9 mouse cellular contexts compared by ENCODE assay signal in the genomic region with DNA sequence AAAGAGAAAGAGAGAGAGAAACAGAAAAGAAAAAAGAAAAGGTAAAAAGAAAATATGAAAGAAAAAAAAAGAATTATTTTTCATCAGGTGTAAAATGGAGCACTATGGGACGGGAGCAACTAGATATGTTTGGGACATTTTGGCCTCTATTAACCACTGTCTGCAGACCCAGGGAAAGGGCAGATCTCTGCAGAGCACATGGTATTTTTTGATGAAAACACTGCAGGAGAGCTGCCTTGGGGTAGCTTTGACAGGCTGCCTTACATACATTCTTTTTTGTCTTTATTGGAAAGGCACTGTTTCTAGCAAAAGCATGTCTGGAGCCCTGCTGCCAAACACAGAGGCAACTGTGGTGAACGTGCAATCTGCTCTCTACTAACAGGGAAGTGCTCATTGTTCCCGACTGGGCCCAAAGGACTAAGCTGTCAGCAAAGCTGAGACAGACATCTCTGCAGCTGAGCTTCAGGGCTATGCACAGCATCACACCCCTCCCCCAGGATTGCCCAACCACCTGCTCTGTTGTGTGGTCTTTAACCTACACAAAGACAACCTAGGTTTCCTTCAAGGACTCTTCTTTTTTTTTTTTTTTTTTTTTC.
DNase-seq lines count a peak whose midpoint lies in the region; ATAC-seq and TF ChIP-seq lines count a peak whose summit lies in the region.
"Had no signal": no experiment of that assay in that cellular context is flagged by ENCODE, and none has a peak within 500 bp of the region (broad histone marks: within the 10 kb centered on the region; RNA-seq: fewer than 3 reads in every experiment).

No protein-coding gene starts in this region.

- no peak for TF ChIP-seq CTCF in left cerebral cortex, adult 2 months (IDR thresholded peaks at IDR 0.05)
- no peak for TF ChIP-seq CTCF in stomach, postnatal 0 days (IDR thresholded peaks at IDR 0.05; ENCODE audit: low read depth)

- H3K27me3 ChIP-seq in hindbrain, embryonic 12.5 days = no peaks in the 10 kb centered on the region
- H3K27me3 ChIP-seq in midbrain, embryonic 11.5 days (ENCODE audit: control insufficient read depth, insufficient read depth, low read length) = no peaks in the 10 kb centered on the region
- H3K27me3 ChIP-seq in stomach, postnatal 0 days (ENCODE audit: control insufficient read depth, insufficient read depth, low read length) = no peaks in the 10 kb centered on the region
- H3K27me3 ChIP-seq: embryonic facial prominence, embryonic 13.5 days had no signal

- no peaks in the 10 kb centered on the region for H3K36me3 ChIP-seq in hindbrain, embryonic 12.5 days
- no peaks in the 10 kb centered on the region for H3K36me3 ChIP-seq in midbrain, embryonic 11.5 days (ENCODE audit: control insufficient read depth, insufficient read depth, low read length)
- H3K36me3 ChIP-seq in stomach, postnatal 0 days (ENCODE audit: control insufficient read depth, insufficient read depth, low read length) = no peaks in the 10 kb centered on the region
- H3K36me3 ChIP-seq: embryonic facial prominence, embryonic 13.5 days had no signal

- no peak overlapping the region for H3K27ac ChIP-seq in hindbrain, embryonic 12.5 days
- no peak overlapping the region for H3K27ac ChIP-seq in midbrain, embryonic 11.5 days (ENCODE audit: low read depth, low read length)
- no peak overlapping the region for H3K27ac ChIP-seq in left cerebral cortex, adult 2 months
- H3K27ac ChIP-seq in stomach, postnatal 0 days (replicated peaks) = no peak overlapping the region
- H3K27ac ChIP-seq: embryonic facial prominence, embryonic 13.5 days had no signal

- intact Hi-C loops in left cerebral cortex, adult 2 months (cut with DNase I) = no loop called here

- no peaks in the 10 kb centered on the region for H3K9me3 ChIP-seq in hindbrain, embryonic 12.5 days (replicated peaks)
- H3K9me3 ChIP-seq in midbrain, embryonic 11.5 days (ENCODE audit: control insufficient read depth, low read length) = no peaks in the 10 kb centered on the region
- no peaks in the 10 kb centered on the region for H3K9me3 ChIP-seq in stomach, postnatal 0 days (ENCODE audit: control insufficient read depth, low read length)
- H3K9me3 ChIP-seq: embryonic facial prominence, embryonic 13.5 days had no signal

- peaks cover 5% of the 10 kb centered on the region; the same call in 1 of the 2 replicates for H3K4me1 ChIP-seq in hindbrain, embryonic 12.5 days
- H3K4me1 ChIP-seq in midbrain, embryonic 11.5 days (ENCODE audit: control insufficient read depth, insufficient read depth, low read length) = no peaks in the 10 kb centered on the region
- H3K4me1 ChIP-seq in stomach, postnatal 0 days (replicated peaks; ENCODE audit: control insufficient read depth, insufficient read depth) = no peaks in the 10 kb centered on the region
- H3K4me1 ChIP-seq: embryonic facial prominence, embryonic 13.5 days had no signal

- peak; percentile 89 for ATAC-seq in hindbrain, embryonic 12.5 days (ENCODE audit: low FRiP score)
- peak; percentile 84 for ATAC-seq in midbrain, embryonic 11.5 days (ENCODE audit: low FRiP score)
- ATAC-seq in stomach, postnatal 0 days (ENCODE audit: low FRiP score, low TSS enrichment) = no peak

- H3K4me2 ChIP-seq in hindbrain, embryonic 12.5 days (replicated peaks) = no peak overlapping the region
- no peak overlapping the region for H3K4me2 ChIP-seq in midbrain, embryonic 11.5 days
- H3K4me2 ChIP-seq in stomach, postnatal 0 days (replicated peaks; ENCODE audit: low read depth) = no peak overlapping the region
- H3K4me2 ChIP-seq: embryonic facial prominence, embryonic 13.5 days had no signal

- peak; percentile 16 for DNase-seq in cerebellum, postnatal 14 days
- no peak for DNase-seq in cerebellum, adult 9-10 months
- peak; percentile 34 for DNase-seq in brain, embryonic 18.5 days (ENCODE audit: low read depth, low spot score)
- DNase-seq in midbrain, embryonic 11.5 days (ENCODE audit: low spot score, missing footprints) = peak; percentile 86
- no peak for DNase-seq in urinary bladder, postnatal 4 days (ENCODE audit: low spot score in 2 of 2)
- DNase-seq in left cerebral cortex, adult 2 months (ENCODE audit: extremely low spot score in 1 of 2, low spot score in 2 of 2) = no peak
- no peak for DNase-seq in stomach, postnatal 0 days (ENCODE audit: low spot score)

- WGBS in hindbrain, embryonic 12.5 days = 15% methylated on average over 3 of the region's 3 CpGs
- WGBS in midbrain, embryonic 11.5 days = 21% methylated on average over 3 of the region's 3 CpGs
- WGBS in stomach, postnatal 0 days = 51% methylated on average over 3 of the region's 3 CpGs

- H3K9ac ChIP-seq in hindbrain, embryonic 12.5 days = no peak overlapping the region
- H3K9ac ChIP-seq in midbrain, embryonic 11.5 days (ENCODE audit: low read length) = no peak overlapping the region
- H3K9ac ChIP-seq in stomach, postnatal 0 days (ENCODE audit: low read length) = no peak overlapping the region
- H3K9ac ChIP-seq: embryonic facial prominence, embryonic 13.5 days had no signal

- TF ChIP-seq EP300 in stomach, postnatal 0 days (optimal IDR thresholded peaks at IDR 0.05) = no peak

- no peak overlapping the region for H3K4me3 ChIP-seq in hindbrain, embryonic 12.5 days
- H3K4me3 ChIP-seq in midbrain, embryonic 11.5 days (ENCODE audit: low read depth, low read length) = no peak overlapping the region
- H3K4me3 ChIP-seq in left cerebral cortex, adult 2 months = no peak overlapping the region
- no peak overlapping the region for H3K4me3 ChIP-seq in stomach, postnatal 0 days (ENCODE audit: low read depth, low read length)
- H3K4me3 ChIP-seq: embryonic facial prominence, embryonic 13.5 days had no signal

Comparison
In these comparisons a context has a peak if more than half of its experiments do, and no peak if none do; other contexts are left out.
1. DNase-seq: peak in cerebellum, postnatal 14 days (2 of 2), brain, embryonic 18.5 days (single experiment) and midbrain, embryonic 11.5 days (single experiment); none in cerebellum, adult 9-10 months (single experiment), urinary bladder, postnatal 4 days (0 of 2), left cerebral cortex, adult 2 months (0 of 2) and stomach, postnatal 0 days (single experiment).